Mouse (Mus musculus) midbrain, embryonic 15.5 days (tissue): Measurements from ENCODE around the gene Cacna1a. TPM values are rescaled to one million over a fixed set of nuclear protein-coding genes. Genes with fewer than 3 reads are reported as not detected.

Experiments
- ATAC-seq: fragments of 200-750 bp; cut with Nextera tagmentation; replicated peaks from 2 replicates; pipeline ENCODE4 v1.8.0; 2017; ENCODE audit warnings: moderate TSS enrichment
- H3K27ac ChIP-seq: fragments of 300-500 bp; sonication (generic); 2 replicates; pipeline ENCODE4 v1.5.1; 2015; ENCODE audit warnings: mild to moderate bottlenecking, inconsistent platforms
- H3K27me3 ChIP-seq: fragments of 300-500 bp; sonication (generic); replicated peaks from 2 replicates; pipeline ENCODE4 v1.6.1; 2015; ENCODE audit warnings: inconsistent platforms
- H3K36me3 ChIP-seq: fragments of 300-500 bp; sonication (generic); replicated peaks from 2 replicates; pipeline ENCODE4 v1.6.1; 2015; ENCODE audit warnings: inconsistent platforms
- H3K4me1 ChIP-seq: fragments of 300-500 bp; sonication (generic); 2 replicates; pipeline ENCODE4 v1.6.1; 2015; ENCODE audit warnings: inconsistent platforms
- H3K4me2 ChIP-seq: fragments of 300-500 bp; sonication (generic); 2 replicates; pipeline ENCODE4 v1.6.1; 2015; ENCODE audit warnings: inconsistent platforms, mild to moderate bottlenecking, moderate library complexity
- H3K4me3 ChIP-seq: fragments of 300-500 bp; sonication (generic); 2 replicates; pipeline ENCODE4 v1.5.1; 2015; ENCODE audit warnings: mild to moderate bottlenecking, inconsistent platforms
- H3K9ac ChIP-seq: fragments of 300-500 bp; sonication (generic); 2 replicates; pipeline ENCODE4 v1.6.1; 2015; ENCODE audit warnings: mild to moderate bottlenecking, inconsistent platforms
- H3K9me3 ChIP-seq: fragments of 300-500 bp; sonication (generic); 2 replicates; pipeline ENCODE4 v1.6.1; 2016; ENCODE audit warnings: inconsistent platforms
- WGBS: fragments of 180-500 bp; shearing (Covaris S2); methylation state at CpG from one replicate; pipeline ENCODE4 v1.1.7; 2015; ENCODE audit warnings: mixed read lengths; 5-methylcytosine and 5-hydroxymethylcytosine counted together
- polyA plus RNA-seq: library from polyadenylated mRNA; unstranded; fragments of >200 nt; fragmentation: Nextera tagmentation; extraction: Ambion mirVana; gene quantifications from 2 replicates; pipeline ENCODE4 v1.2.1, GENCODE M21; 2015

Cacna1a gene
- polyA plus RNA-seq, 1 experiment from 2014 or later = 24.8 TPM

GRCm38 (mm10) chr8:84520999-84521398 is 132.8 kb downstream of the Cacna1a start:
- WGBS = 56% methylated on average over 2 of the region's 2 CpGs
- Histone ChIP-seq H3K9ac (no peak overlapping the region), H3K4me1 (no peaks in the 10 kb centered on the region), H3K27me3 (no peaks in the 10 kb centered on the region), H3K4me2 (no peak overlapping the region), H3K9me3 (no peaks in the 10 kb centered on the region), H3K4me3 (no peak overlapping the region), H3K36me3 (peaks cover 30% of the 10 kb centered on the region), H3K27ac (no peak overlapping the region)
- ATAC-seq = no peak

GRCm38 (mm10) chr8:84528036-84528435 is 139.8 kb downstream of the Cacna1a start:
- WGBS = 88% methylated on average over 7 of the region's 7 CpGs
- H3K4me2 ChIP-seq = no peak overlapping the region
- H3K36me3 ChIP-seq = peaks cover 43% of the 10 kb centered on the region
- no peak for ATAC-seq
- no peak overlapping the region for H3K9ac ChIP-seq
- H3K9me3 ChIP-seq = no peaks in the 10 kb centered on the region
- no peaks in the 10 kb centered on the region for H3K4me1 ChIP-seq
- H3K4me3 ChIP-seq = no peak overlapping the region
- no peak overlapping the region for H3K27ac ChIP-seq
- no peaks in the 10 kb centered on the region for H3K27me3 ChIP-seq

- 87% methylated on average over 4 of the region's 4 CpGs for WGBS
- Histone ChIP-seq H3K9me3 (no peaks in the 10 kb centered on the region), H3K27me3 (no peaks in the 10 kb centered on the region), H3K9ac (no peak overlapping the region), H3K4me1 (no peaks in the 10 kb centered on the region), H3K27ac (no peak overlapping the region), H3K4me2 (no peak overlapping the region), H3K4me3 (no peak overlapping the region), H3K36me3 (peaks cover 51% of the 10 kb centered on the region)
- no peak for ATAC-seq
Measured at GRCm38 (mm10) chr8:84529548-84529947, 141.3 kb downstream of the Cacna1a start.

GRCm38 (mm10) chr8:84532725-84533124 is 144.5 kb downstream of the Cacna1a start:
- WGBS = 97% methylated on average over 1 of the region's 1 CpGs
- ATAC-seq = no peak
- no peak overlapping the region for H3K9ac ChIP-seq
- H3K9me3 ChIP-seq = no peaks in the 10 kb centered on the region
- no peaks in the 10 kb centered on the region for H3K4me1 ChIP-seq
- no peaks in the 10 kb centered on the region for H3K27me3 ChIP-seq
- no peak overlapping the region for H3K4me2 ChIP-seq
- no peak overlapping the region for H3K27ac ChIP-seq
- H3K36me3 ChIP-seq = peaks cover 65% of the 10 kb centered on the region
- no peak overlapping the region for H3K4me3 ChIP-seq

GRCm38 (mm10) chr8:84533341-84533740 is 145.1 kb downstream of the Cacna1a start:
- no peaks in the 10 kb centered on the region for H3K27me3 ChIP-seq
- ATAC-seq = no peak
- no peak overlapping the region for H3K4me2 ChIP-seq
- no peaks in the 10 kb centered on the region for H3K9me3 ChIP-seq
- no peak overlapping the region for H3K27ac ChIP-seq
- H3K36me3 ChIP-seq = peaks cover 65% of the 10 kb centered on the region
- H3K4me1 ChIP-seq = no peaks in the 10 kb centered on the region
- H3K9ac ChIP-seq = no peak overlapping the region
- H3K4me3 ChIP-seq = no peak overlapping the region
- WGBS = 87% methylated on average over 4 of the region's 4 CpGs

GRCm38 (mm10) chr8:84536917-84537316 is 148.7 kb downstream of the Cacna1a start:
- WGBS = 86% methylated on average over 5 of the region's 5 CpGs
- no peak overlapping the region for H3K27ac ChIP-seq
- ATAC-seq = no peak

GRCm38 (mm10) chr8:84539376-84539775 is 151.1 kb downstream of the Cacna1a start:
- Histone ChIP-seq H3K4me1 (no peaks in the 10 kb centered on the region), H3K36me3 (peaks cover 38% of the 10 kb centered on the region)
- WGBS = 69% methylated on average over 6 of the region's 6 CpGs

More at GRCm38 (mm10) chr8:84536917-84537316, 148.7 kb downstream of the Cacna1a start:
- Histone ChIP-seq H3K27me3 (no peaks in the 10 kb centered on the region), H3K4me3 (no peak overlapping the region), H3K9me3 (no peaks in the 10 kb centered on the region), H3K36me3 (peaks cover 55% of the 10 kb centered on the region), H3K4me2 (no peak overlapping the region), H3K9ac (no peak overlapping the region), H3K4me1 (no peaks in the 10 kb centered on the region)

GRCm38 (mm10) chr8:84542481-84542880 is 154.2 kb downstream of the Cacna1a start:
- no peak overlapping the region for H3K27ac ChIP-seq
- 71% methylated on average over 7 of the region's 7 CpGs for WGBS
- peaks cover 19% of the 10 kb centered on the region; the same call in 1 of the 2 replicates for H3K36me3 ChIP-seq
- ATAC-seq = no peak
- no peaks in the 10 kb centered on the region for H3K4me1 ChIP-seq
- H3K27me3 ChIP-seq = no peaks in the 10 kb centered on the region
- H3K4me2 ChIP-seq = no peak overlapping the region
- no peaks in the 10 kb centered on the region for H3K9me3 ChIP-seq
- no peak overlapping the region for H3K4me3 ChIP-seq
- H3K9ac ChIP-seq = no peak overlapping the region

More at GRCm38 (mm10) chr8:84539376-84539775, 151.1 kb downstream of the Cacna1a start:
- H3K4me3 ChIP-seq = no peak overlapping the region
- no peak for ATAC-seq
- H3K27ac ChIP-seq = no peak overlapping the region
- no peaks in the 10 kb centered on the region for H3K9me3 ChIP-seq
- H3K9ac ChIP-seq = no peak overlapping the region
- H3K4me2 ChIP-seq = no peak overlapping the region
- H3K27me3 ChIP-seq = no peaks in the 10 kb centered on the region

- Histone ChIP-seq H3K27ac (no peak overlapping the region), H3K36me3 (peaks cover 18% of the 10 kb centered on the region; the same call in 1 of the 2 replicates), H3K27me3 (no peaks in the 10 kb centered on the region), H3K4me3 (no peak overlapping the region), H3K4me2 (no peak overlapping the region), H3K4me1 (no peaks in the 10 kb centered on the region), H3K9ac (no peak overlapping the region), H3K9me3 (no peaks in the 10 kb centered on the region)
- ATAC-seq = no peak
- 88% methylated on average over 3 of the region's 3 CpGs for WGBS
Measured at GRCm38 (mm10) chr8:84545522-84545921, 157.3 kb downstream of the Cacna1a start.

- Histone ChIP-seq H3K4me2 (no peak overlapping the region), H3K9ac (no peak overlapping the region), H3K36me3 (peaks cover 7% of the 10 kb centered on the region), H3K27me3 (peaks cover 11% of the 10 kb centered on the region), H3K9me3 (no peaks in the 10 kb centered on the region), H3K4me1 (no peaks in the 10 kb centered on the region), H3K27ac (no peak overlapping the region), H3K4me3 (no peak overlapping the region)
- WGBS = 88% methylated on average over 4 of the region's 4 CpGs
- ATAC-seq = no peak
Measured at GRCm38 (mm10) chr8:84552457-84552856, 164.2 kb downstream of the Cacna1a start.

- WGBS = 88% methylated on average over 8 of the region's 8 CpGs
- no peak overlapping the region for H3K4me2 ChIP-seq
Measured at GRCm38 (mm10) chr8:84553106-84553505, 164.9 kb downstream of the Cacna1a start.

GRCm38 (mm10) chr8:84553617-84554016 is 165.4 kb downstream of the Cacna1a start:
- Histone ChIP-seq H3K4me2 (no peak overlapping the region), H3K9ac (no peak overlapping the region), H3K36me3 (peaks cover 3% of the 10 kb centered on the region), H3K27ac (no peak overlapping the region), H3K4me3 (no peak overlapping the region), H3K27me3 (peaks cover 22% of the 10 kb centered on the region), H3K9me3 (no peaks in the 10 kb centered on the region), H3K4me1 (no peaks in the 10 kb centered on the region; the same call in 1 of the 2 replicates)
- ATAC-seq = no peak
- WGBS = 89% methylated on average over 4 of the region's 4 CpGs

More at GRCm38 (mm10) chr8:84553106-84553505, 164.9 kb downstream of the Cacna1a start:
- Histone ChIP-seq H3K27ac (no peak overlapping the region), H3K9ac (no peak overlapping the region), H3K4me1 (no peaks in the 10 kb centered on the region), H3K27me3 (peaks cover 17% of the 10 kb centered on the region), H3K9me3 (no peaks in the 10 kb centered on the region), H3K36me3 (peaks cover 7% of the 10 kb centered on the region), H3K4me3 (no peak overlapping the region)
- no peak for ATAC-seq

- peaks cover 3% of the 10 kb centered on the region for H3K36me3 ChIP-seq
- WGBS = 47% methylated on average over 14 of the region's 14 CpGs
- H3K27me3 ChIP-seq = peaks cover 31% of the 10 kb centered on the region
- H3K4me1 ChIP-seq = peaks cover 4% of the 10 kb centered on the region; the same call in 1 of the 2 replicates
- no peak overlapping the region for H3K4me3 ChIP-seq
- no peak overlapping the region for H3K9ac ChIP-seq
- H3K4me2 ChIP-seq = no peak overlapping the region
- no peaks in the 10 kb centered on the region for H3K9me3 ChIP-seq
- peak; percentile 78 for ATAC-seq
- H3K27ac ChIP-seq = peak overlapping the region; percentile 64
Measured at GRCm38 (mm10) chr8:84554301-84555027, 166.2 kb downstream of the Cacna1a start.
